Mouse (Mus musculus) urinary bladder, postnatal 14 days (tissue): ENCODE data around the gene Pbx1.
A peak's percentile ranks its signal among the peaks of the same experiment; 100 is the strongest.

ENCODE experiments used
- DNase-seq: peaks from one replicate; pipeline ENCODE4 v3.0.0; 2021; ENCODE audit warnings: low spot score

Pbx1 gene

DNA sequence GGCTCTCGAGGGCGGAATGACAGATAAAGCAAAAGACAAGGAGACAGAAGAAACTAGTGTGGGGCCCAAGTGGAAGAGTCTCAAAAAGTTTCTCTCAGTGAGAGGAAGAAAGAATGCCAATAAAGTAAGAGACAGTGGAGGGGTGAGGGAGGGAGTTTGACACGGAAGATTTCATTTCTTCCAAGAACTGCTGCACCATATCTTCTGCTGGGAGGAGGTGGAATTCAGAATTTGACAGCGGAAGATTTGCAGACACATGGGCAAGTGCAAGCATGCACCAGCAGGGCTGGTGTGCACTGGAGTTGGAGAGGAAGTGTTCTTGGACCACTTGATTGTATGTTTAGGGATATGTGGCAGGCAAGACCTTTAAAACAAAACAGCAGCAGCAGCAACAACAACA is 163.8 kb downstream of the Pbx1 start:
- no peak for DNase-seq

- no peak for DNase-seq
These were observed 166.3 kb downstream of the Pbx1 start for GRCm38 (mm10) chr1:168265594-168266390.

DNA sequence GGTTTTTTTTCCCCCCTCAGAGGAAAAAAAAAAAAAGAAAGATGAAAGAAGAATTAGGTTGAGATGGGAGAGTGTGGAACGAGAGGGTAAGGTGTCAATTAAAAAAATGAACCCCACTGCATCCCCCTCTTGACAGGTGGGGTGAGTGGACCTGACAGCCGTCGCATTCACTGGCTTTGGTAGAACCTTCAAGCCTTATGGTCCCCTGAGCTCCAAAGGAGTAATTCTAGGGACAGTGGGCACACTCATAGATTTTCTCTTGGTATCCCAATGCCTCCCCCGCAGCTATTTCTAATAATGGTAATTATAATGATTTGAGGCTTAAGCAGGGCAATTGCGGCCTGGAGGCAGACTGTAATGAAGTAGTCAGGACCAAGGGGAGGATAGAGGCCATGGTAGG is 167.0 kb downstream of the Pbx1 start:
- DNase-seq: no peak

DNA sequence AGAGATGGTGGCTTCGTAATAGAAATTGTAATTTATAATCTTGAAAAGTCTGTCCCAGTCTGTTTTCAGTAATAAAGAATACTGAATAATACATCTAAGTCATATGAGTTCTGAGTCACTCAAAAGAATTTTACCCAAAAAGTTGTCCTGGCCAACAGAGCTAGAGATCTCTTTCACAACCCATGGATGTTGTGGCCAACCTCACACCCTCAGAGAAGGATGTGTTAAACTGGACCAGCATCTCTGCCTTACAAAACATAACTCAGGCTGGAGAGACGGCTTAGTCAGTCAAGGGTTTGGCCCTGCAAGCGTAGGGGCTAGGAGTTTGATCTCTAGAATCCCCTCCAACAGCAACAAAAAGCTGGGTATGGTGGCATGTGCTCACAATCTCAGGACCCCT is 171.7 kb downstream of the Pbx1 start:
- no peak for DNase-seq

GRCm38 (mm10) chr1:168258856-168259255 is 173.2 kb downstream of the Pbx1 start:
- DNase-seq: no peak

DNA sequence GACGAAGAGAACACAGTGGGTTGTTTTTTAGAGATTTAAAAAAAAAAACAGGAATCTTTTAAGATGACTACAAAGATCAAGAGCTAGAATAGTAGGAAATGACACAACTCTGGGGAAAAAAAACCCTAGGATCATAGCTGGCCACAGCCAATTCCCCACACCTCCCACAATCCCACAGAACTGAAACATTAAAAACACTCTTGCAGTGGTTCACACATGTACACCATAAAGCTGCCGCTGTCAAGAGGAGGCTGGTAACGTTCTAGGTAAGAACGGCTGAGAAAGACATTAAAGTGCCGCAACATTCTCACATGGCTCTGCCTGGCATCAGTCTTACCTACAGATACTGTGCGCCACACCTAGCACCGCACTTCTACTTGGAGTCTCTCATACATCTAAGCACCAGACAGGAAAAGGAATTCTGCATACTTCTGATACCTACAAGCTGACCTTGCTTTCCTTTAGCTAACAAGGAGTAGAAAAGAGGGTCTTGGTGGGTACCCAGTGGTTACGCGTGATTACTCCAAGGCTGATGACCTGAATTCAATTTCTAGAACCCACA is 176.6 kb downstream of the Pbx1 start:
- no peak for DNase-seq

- DNase-seq: no peak
These were observed 184.9 kb downstream of the Pbx1 start for GRCm38 (mm10) chr1:168246968-168247724.

DNA sequence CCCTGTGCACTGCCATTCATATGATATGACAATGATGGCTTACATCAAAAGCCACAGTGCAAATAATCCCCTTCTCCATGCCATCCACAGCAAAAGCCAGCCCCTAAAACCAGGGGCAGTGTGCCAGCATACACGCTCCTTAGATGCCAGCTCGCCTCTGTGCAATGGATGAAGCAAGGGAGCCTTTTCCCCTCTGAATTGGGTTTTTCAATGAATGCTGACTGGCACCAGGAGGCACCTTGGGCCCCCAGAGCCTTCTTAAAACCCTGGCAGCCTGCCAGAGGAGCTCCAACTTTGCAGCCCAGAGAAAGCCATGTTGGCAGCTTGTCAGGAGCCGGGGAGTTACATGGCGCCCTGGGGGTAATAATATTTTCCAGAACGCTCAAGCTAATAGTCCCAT is 186.5 kb downstream of the Pbx1 start:
- no peak for DNase-seq

GRCm38 (mm10) chr1:168243759-168244158 is 188.3 kb downstream of the Pbx1 start:
- no peak for DNase-seq

DNA sequence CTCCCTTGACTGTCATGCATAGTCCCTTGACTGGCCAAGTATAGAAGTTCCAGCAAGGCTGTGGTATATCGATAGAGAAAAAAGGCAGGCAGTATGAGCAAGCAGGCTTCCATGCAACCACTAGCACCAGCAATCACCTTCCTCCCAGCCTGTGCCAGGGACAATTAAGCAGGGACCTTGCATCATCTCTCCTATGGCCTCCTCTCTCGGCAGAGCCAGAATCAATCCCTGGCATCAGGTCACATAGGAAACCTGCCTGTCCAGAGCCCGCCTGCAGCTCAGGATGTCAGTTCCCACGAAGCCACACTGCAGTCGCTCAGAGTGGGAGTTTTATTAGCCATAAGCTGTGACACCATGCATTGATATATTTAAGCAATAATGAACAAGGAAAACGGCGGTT is 189.0 kb downstream of the Pbx1 start:
- no peak for DNase-seq

DNA sequence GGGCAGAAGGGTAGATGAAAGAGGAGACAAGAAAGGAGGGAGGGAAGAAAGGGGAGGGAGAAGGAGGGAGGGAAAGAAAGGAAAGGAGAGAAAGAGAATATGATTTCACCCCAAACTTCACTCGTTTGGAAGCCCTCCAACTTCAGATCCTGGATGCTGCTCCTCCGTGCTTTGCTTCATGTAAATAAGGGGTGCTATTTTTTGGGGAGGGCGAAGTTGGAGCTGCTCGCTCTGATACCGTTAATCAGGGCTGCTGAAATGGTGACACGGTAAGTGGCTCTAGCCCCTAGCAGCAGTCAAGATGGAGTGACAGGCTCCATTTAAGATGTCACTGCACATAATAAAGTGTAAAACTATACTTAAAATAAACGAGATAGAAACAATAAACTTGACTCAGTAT is 190.8 kb downstream of the Pbx1 start:
- no peak for DNase-seq

GRCm38 (mm10) chr1:168240846-168241245 is 191.2 kb downstream of the Pbx1 start:
- no peak for DNase-seq

- no peak for DNase-seq
These were observed 191.7 kb downstream of the Pbx1 start for GRCm38 (mm10) chr1:168240386-168240785.

DNA sequence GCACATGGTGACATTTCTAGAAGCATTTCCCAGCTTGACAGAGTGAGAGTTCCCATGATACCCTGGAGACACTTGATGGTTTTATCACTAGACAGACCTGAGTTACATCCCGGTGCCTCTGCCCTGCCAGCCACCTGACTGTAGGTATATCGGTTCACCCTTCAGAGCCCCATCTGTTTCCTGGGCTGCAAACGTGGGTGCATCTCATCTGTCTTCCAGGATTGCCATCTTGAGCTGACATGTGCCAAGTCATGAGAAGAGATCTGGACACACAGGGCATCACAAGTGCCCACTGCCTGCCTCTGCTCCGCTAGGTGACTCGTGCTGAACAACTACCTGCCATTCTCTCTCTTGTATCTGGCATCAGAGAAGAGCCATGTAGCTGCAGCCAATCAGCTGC is 196.0 kb downstream of the Pbx1 start:
- no peak for DNase-seq

GRCm38 (mm10) chr1:168234355-168234754 is 197.7 kb downstream of the Pbx1 start:
- peak; percentile 52 for DNase-seq

DNA sequence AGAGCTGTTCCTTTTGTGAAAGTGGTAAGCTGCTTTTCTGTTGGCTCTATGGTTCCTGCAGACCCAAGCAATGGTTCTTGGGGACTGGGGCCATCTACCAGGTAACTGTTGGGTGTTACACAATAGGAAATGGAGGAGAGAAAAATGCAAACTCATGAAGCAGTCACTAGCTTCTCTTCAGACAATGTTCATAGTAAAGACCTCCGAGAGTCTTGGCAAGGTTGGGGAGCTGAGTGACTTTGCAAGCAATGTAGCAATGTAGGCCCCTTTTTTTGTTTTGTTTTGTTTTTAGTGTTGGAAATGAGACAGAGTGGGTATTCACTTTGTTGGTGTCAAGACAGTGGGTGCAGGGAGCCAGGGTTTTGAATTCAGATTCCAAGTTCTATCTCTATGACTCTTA is 198.9 kb downstream of the Pbx1 start:
- no peak for DNase-seq

GRCm38 (mm10) chr1:168231548-168232429 is 200.3 kb downstream of the Pbx1 start:
- no peak for DNase-seq

DNA sequence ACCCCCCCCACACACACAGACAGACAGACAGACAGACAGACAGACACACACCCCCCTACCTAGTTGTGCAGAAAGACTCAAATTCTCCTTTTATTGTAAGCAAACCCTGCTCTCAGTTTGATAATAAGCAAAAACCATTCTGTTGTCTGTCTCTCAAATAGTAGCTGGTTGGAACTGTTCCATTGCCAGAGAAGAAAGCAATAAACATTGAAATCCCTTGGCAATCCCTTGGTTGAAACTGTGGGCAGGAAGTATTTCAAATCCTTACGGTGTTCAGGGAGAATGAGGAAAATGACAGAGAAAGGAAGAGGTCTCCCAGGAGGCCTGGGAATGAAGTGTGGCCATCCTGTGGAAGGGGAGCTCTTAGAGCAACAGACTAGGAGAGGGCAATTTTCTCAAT is 201.2 kb downstream of the Pbx1 start:
- DNase-seq: no peak

DNA sequence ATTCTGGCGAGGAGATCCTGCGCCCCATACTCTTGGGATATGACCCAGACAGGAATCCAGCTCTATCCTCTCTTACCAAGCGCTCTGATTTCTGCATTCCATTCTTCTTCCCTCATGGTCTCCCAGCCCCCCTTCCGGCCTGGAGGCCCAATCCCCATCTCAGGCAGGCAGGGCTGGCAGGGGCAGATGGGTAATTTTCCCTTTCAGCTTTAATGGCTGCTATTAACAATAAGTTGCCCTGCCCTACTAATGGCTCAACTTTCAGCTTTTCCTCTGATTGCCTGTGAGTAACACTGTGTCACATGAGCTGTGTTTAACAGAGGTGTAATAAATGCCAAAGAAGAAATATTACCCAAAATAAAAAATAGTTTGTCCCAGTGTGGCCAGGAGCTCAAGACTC is 201.9 kb downstream of the Pbx1 start:
- no peak for DNase-seq

- DNase-seq: no peak
These were observed 203.1 kb downstream of the Pbx1 start for GRCm38 (mm10) chr1:168228756-168229526.

- no peak for DNase-seq
These were observed 205.9 kb downstream of the Pbx1 start for GRCm38 (mm10) chr1:168226150-168226549.
